Mouse (Mus musculus) central nervous system, embryonic 18 days (tissue): ENCODE results near the gene Zhx3. TPM values are rescaled to one million over a fixed set of nuclear protein-coding genes. Genes with fewer than 3 reads are reported as not detected.

Source experiments
- polyA plus RNA-seq: library from polyadenylated mRNA; depleted of rRNA; stranded (reverse); fragments of >200 nt; gene quantifications from 2 replicates; pipeline ENCODE4 v1.2.3, GENCODE M21; 2012; rRNA removed

Zhx3 gene
- polyA plus RNA-seq, result 12.0 and 12.2 TPM in 2 replicates

GRCm38 (mm10) chr2:160872890-160873382 is at the start of gene Zhx3:
Zhx3 (minus strand) TSS chr2:160872998.

GRCm38 (mm10) chr2:160912231-160912671 is 39.5 kb upstream of the Zhx3 start, which contains the start of gene Emilin3:
Emilin3 (minus strand) TSS chr2:160912328.

GRCm38 (mm10) chr2:160880453-160881195 is 7.8 kb upstream of the Zhx3 start, which contains the start of gene Lpin3:
Lpin3 (plus strand) TSS chr2:160880670.

DNA sequence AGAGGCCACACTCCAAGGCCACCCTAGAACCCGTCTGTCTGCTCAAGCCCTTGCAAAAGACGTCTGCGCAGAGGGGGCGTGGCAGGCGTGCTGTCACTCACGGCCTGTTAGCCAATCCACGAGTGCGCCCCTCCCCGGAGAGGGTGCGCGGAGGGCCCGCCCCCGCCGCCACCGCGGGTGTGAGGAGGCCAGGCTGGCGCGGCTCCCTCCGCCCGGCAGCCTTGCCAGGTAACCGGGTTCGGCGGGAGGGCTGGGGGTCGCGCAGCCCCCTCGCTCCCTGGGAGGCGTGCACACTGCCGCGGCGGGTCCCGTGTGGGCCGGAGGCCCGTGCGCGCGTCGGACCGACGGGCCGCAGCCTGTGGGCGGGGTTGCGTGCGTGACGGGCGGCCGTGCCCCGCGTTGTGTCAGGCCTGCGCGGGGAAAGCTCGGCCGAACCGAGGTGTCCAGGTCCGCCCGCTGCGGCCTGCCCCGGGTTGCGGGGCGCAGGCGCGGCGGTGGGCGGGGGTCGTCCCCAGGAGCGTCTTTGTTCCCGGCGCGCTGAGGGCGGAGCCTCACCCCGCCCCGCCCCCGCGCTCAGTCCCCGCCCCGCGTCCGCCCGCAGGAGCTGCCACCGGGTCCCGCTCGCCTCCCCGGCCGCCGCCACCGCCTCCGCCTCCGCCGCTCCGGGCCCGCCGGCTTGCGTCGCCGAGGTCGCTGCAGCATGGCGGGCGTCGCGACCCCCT is 141.5 kb downstream of the Zhx3 start, which contains the start of gene Plcg1:
Gene Plcg1, plus strand, starts transcription at position 184 of the 722 bp plus-strand sequence.

Other genes with a start within 250 kb of the Zhx3 start
- gene Top1, start 227.1 kb downstream of the Zhx3 start, polyA plus RNA-seq, result 43.5 and 44.2 TPM in 2 replicates
- gene Plcg1, start 141.7 kb downstream of the Zhx3 start, polyA plus RNA-seq, result 128 and 138 TPM in 2 replicates
- 0.28 and 0.53 TPM in 2 replicates for gene Lpin3, start 7.7 kb upstream of the Zhx3 start, polyA plus RNA-seq
- gene Emilin3, start 39.3 kb upstream of the Zhx3 start, polyA plus RNA-seq, result 0.48 and 1.6 TPM in 2 replicates
- gene Chd6, start 236.1 kb upstream of the Zhx3 start, polyA plus RNA-seq, result 30.0 and 33.6 TPM in 2 replicates